Mouse (Mus musculus) forebrain, embryonic 13.5 days (tissue): ENCODE results near the gene Cic. TPM values are rescaled to one million over a fixed set of nuclear protein-coding genes. Genes with fewer than 3 reads are reported as not detected.

Source experiments
- ATAC-seq: fragments of 200-750 bp; cut with Nextera tagmentation; 2 replicates; pipeline ENCODE4 v1.8.0; 2017
- H3K27ac ChIP-seq: fragments of 300-500 bp; sonication (generic); 2 replicates; pipeline ENCODE4 v1.5.1; 2015; ENCODE audit warnings: inconsistent platforms, mild to moderate bottlenecking, moderate library complexity
- H3K27me3 ChIP-seq: fragments of 300-500 bp; sonication (generic); 2 replicates; pipeline ENCODE4 v1.6.1; 2015; ENCODE audit warnings: mild to moderate bottlenecking, inconsistent platforms
- H3K36me3 ChIP-seq: fragments of 300-500 bp; sonication (generic); 2 replicates; pipeline ENCODE4 v1.6.1; 2015; ENCODE audit warnings: mild to moderate bottlenecking, inconsistent platforms; ENCODE audit not compliant: poor library complexity, severe bottlenecking
- H3K4me1 ChIP-seq: fragments of 300-500 bp; sonication (generic); 2 replicates; pipeline ENCODE4 v1.6.1; 2015; ENCODE audit warnings: inconsistent platforms
- H3K4me2 ChIP-seq: fragments of 300-500 bp; sonication (generic); 2 replicates; pipeline ENCODE4 v1.6.1; 2015; ENCODE audit warnings: inconsistent platforms, mild to moderate bottlenecking, moderate library complexity
- H3K4me3 ChIP-seq: fragments of 300-500 bp; sonication (generic); 2 replicates; pipeline ENCODE4 v1.5.1; 2015; ENCODE audit warnings: mild to moderate bottlenecking, inconsistent platforms
- H3K9ac ChIP-seq: fragments of 300-500 bp; sonication (generic); 2 replicates; pipeline ENCODE4 v1.6.1; 2015; ENCODE audit warnings: mild to moderate bottlenecking, inconsistent platforms
- H3K9me3 ChIP-seq: fragments of 300-500 bp; sonication (generic); replicated peaks from 2 replicates; pipeline ENCODE4 v1.6.1; 2016; ENCODE audit warnings: inconsistent platforms
- WGBS: fragments of 180-500 bp; shearing (Covaris S2); methylation state at CpG from one replicate; pipeline ENCODE4 v1.1.7; 2015; 5-methylcytosine and 5-hydroxymethylcytosine counted together
- polyA plus RNA-seq: library from polyadenylated mRNA; unstranded; fragments of >200 nt; fragmentation: Nextera tagmentation; extraction: Ambion mirVana; gene quantifications from 2 replicates; pipeline ENCODE4 v1.2.1, GENCODE M21; 2015

The Cic gene
- polyA plus RNA-seq = 45.9 and 47.0 TPM in 2 replicates

- peak within 1 kb of the TSS; percentile 78 for H3K27ac ChIP-seq
- ATAC-seq = peak; percentile 84
- H3K4me1 ChIP-seq = peaks cover 26% of the 10 kb centered on the region
- no peaks in the 10 kb centered on the region for H3K27me3 ChIP-seq
- WGBS = under 1% methylated on average over 29 of the region's 29 CpGs
- no peaks in the 10 kb centered on the region for H3K9me3 ChIP-seq
- H3K4me2 ChIP-seq = peak within 1 kb of the TSS; percentile 85
- peaks cover 19% of the 10 kb centered on the region for H3K36me3 ChIP-seq
- H3K4me3 ChIP-seq = peak within 1 kb of the TSS; percentile 74
- peak within 1 kb of the TSS; percentile 82 for H3K9ac ChIP-seq
Measured at GRCm38 (mm10) chr7:25267301-25267750, at the start of gene Cic. Gene Cic (plus strand): TSS chr7:25267704.

GRCm38 (mm10) chr7:25218705-25219415 is 48.6 kb upstream of the Cic start:
- Histone ChIP-seq H3K27me3 (no peaks in the 10 kb centered on the region), H3K27ac (peak overlapping the region; percentile 67), H3K36me3 (peaks cover 13% of the 10 kb centered on the region), H3K9me3 (no peaks in the 10 kb centered on the region), H3K9ac (peak overlapping the region; percentile 82), H3K4me2 (peak overlapping the region; percentile 97), H3K4me3 (peak overlapping the region; percentile 63), H3K4me1 (peaks cover 37% of the 10 kb centered on the region)
- ATAC-seq = 0 out of 2 replicates have a peak, but pooled peaks have one; percentile 9
- WGBS = under 1% methylated on average over 53 of the region's 53 CpGs

- ATAC-seq = no peak; the same call in 1 of the 2 replicates
- no peaks in the 10 kb centered on the region for H3K27me3 ChIP-seq
- no peaks in the 10 kb centered on the region for H3K9me3 ChIP-seq
- H3K27ac ChIP-seq = peak overlapping the region; percentile 67; the same call in 1 of the 2 replicates
- peaks cover 37% of the 10 kb centered on the region for H3K4me1 ChIP-seq
- peaks cover 18% of the 10 kb centered on the region for H3K36me3 ChIP-seq
- H3K4me3 ChIP-seq = peak overlapping the region; percentile 63
- under 1% methylated on average over 16 of the region's 16 CpGs for WGBS
- peak overlapping the region; percentile 97 for H3K4me2 ChIP-seq
- peak overlapping the region; percentile 82 for H3K9ac ChIP-seq
Measured at GRCm38 (mm10) chr7:25219416-25219750, 48.1 kb upstream of the Cic start.

GRCm38 (mm10) chr7:25219756-25220456 is 47.6 kb upstream of the Cic start:
- Histone ChIP-seq H3K27ac (peak overlapping the region; percentile 86), H3K27me3 (no peaks in the 10 kb centered on the region), H3K9ac (peak overlapping the region; percentile 82), H3K4me3 (peak overlapping the region; percentile 63), H3K36me3 (peaks cover 21% of the 10 kb centered on the region), H3K4me1 (peaks cover 37% of the 10 kb centered on the region), H3K9me3 (no peaks in the 10 kb centered on the region), H3K4me2 (peak overlapping the region; percentile 97)
- ATAC-seq = peak; percentile 65
- WGBS = 4% methylated on average over 31 of the region's 31 CpGs

GRCm38 (mm10) chr7:25220457-25221101 is 46.9 kb upstream of the Cic start, which contains the start of gene Dedd2:
Gene Dedd2 (minus strand): TSS chr7:25220615.
- Histone ChIP-seq H3K9ac (peak within 1 kb of the TSS; percentile 85), H3K27ac (peak within 1 kb of the TSS; percentile 86), H3K36me3 (peaks cover 23% of the 10 kb centered on the region), H3K4me1 (peaks cover 37% of the 10 kb centered on the region), H3K27me3 (no peaks in the 10 kb centered on the region), H3K4me2 (peak within 1 kb of the TSS; percentile 97), H3K9me3 (no peaks in the 10 kb centered on the region), H3K4me3 (peak within 1 kb of the TSS; percentile 63)
- 9% methylated on average over 20 of the region's 20 CpGs for WGBS
- ATAC-seq = no peak; the same call in 1 of the 2 replicates

GRCm38 (mm10) chr7:25221102-25221883 is 46.2 kb upstream of the Cic start, which contains the start of gene Zfp526:
Gene Zfp526 (plus strand): TSS chr7:25221425.
- ATAC-seq = peak; percentile 98
- no peaks in the 10 kb centered on the region for H3K9me3 ChIP-seq
- 0% methylated on average over 41 of the region's 45 CpGs for WGBS

GRCm38 (mm10) chr7:25222275-25222967 is 45.1 kb upstream of the Cic start:
- Histone ChIP-seq H3K4me1 (peaks cover 37% of the 10 kb centered on the region), H3K36me3 (peaks cover 38% of the 10 kb centered on the region), H3K4me3 (peak overlapping the region; percentile 63), H3K9me3 (no peaks in the 10 kb centered on the region), H3K27me3 (no peaks in the 10 kb centered on the region), H3K9ac (peak overlapping the region; percentile 85), H3K4me2 (peak overlapping the region; percentile 97), H3K27ac (no peak overlapping the region)
- ATAC-seq = no peak
- WGBS = 88% methylated on average over 10 of the region's 10 CpGs

More at GRCm38 (mm10) chr7:25221102-25221883, 46.2 kb upstream of the Cic start, which contains the start of gene Zfp526:
- Histone ChIP-seq H3K4me1 (peaks cover 37% of the 10 kb centered on the region), H3K4me3 (peak within 1 kb of the TSS; percentile 63), H3K36me3 (peaks cover 27% of the 10 kb centered on the region), H3K27me3 (no peaks in the 10 kb centered on the region), H3K9ac (peak within 1 kb of the TSS; percentile 85), H3K4me2 (peak within 1 kb of the TSS; percentile 97), H3K27ac (peak within 1 kb of the TSS; percentile 86)

GRCm38 (mm10) chr7:25227523-25228300 is 39.8 kb upstream of the Cic start:
- no peaks in the 10 kb centered on the region for H3K9me3 ChIP-seq
- ATAC-seq = no peak
- peaks cover 91% of the 10 kb centered on the region for H3K36me3 ChIP-seq
- no peak overlapping the region for H3K27ac ChIP-seq
- H3K27me3 ChIP-seq = no peaks in the 10 kb centered on the region
- no peaks in the 10 kb centered on the region; the same call in 1 of the 2 replicates for H3K4me1 ChIP-seq
- no peak overlapping the region for H3K4me2 ChIP-seq
- 79% methylated on average over 1 of the region's 1 CpGs for WGBS
- H3K9ac ChIP-seq = no peak overlapping the region
- H3K4me3 ChIP-seq = no peak overlapping the region

- Histone ChIP-seq H3K36me3 (peaks cover 95% of the 10 kb centered on the region), H3K9me3 (no peaks in the 10 kb centered on the region), H3K4me2 (no peak overlapping the region), H3K27me3 (no peaks in the 10 kb centered on the region), H3K4me3 (no peak overlapping the region), H3K4me1 (peaks cover 13% of the 10 kb centered on the region), H3K9ac (no peak overlapping the region), H3K27ac (no peak overlapping the region)
- no peak for ATAC-seq
- 91% methylated on average over 9 of the region's 9 CpGs for WGBS
Measured at GRCm38 (mm10) chr7:25230690-25231285, 36.7 kb upstream of the Cic start.

GRCm38 (mm10) chr7:25232101-25232648 is 35.3 kb upstream of the Cic start:
- H3K27ac ChIP-seq = no peak overlapping the region
- whole genome bisulfite sequencing = 65% methylated on average over 5 of the region's 5 CpGs
- no peak overlapping the region for H3K4me3 ChIP-seq
- no peaks in the 10 kb centered on the region for H3K27me3 ChIP-seq
- no peak overlapping the region for H3K4me2 ChIP-seq
- ATAC-seq = no peak
- peaks cover 81% of the 10 kb centered on the region for H3K36me3 ChIP-seq
- H3K4me1 ChIP-seq = peaks cover 25% of the 10 kb centered on the region
- no peak overlapping the region for H3K9ac ChIP-seq
- H3K9me3 ChIP-seq = no peaks in the 10 kb centered on the region
